Mouse (Mus musculus) T-helper 2 cell (primary cell): ENCODE measurements around the gene Zfp84.

Experiments used
- in situ Hi-C: fragments of 300-600 bp; cut with MboI, MseI; formaldehyde crosslinking; loops from one replicate; pipeline ENCODE4 v1.15.1; 2025; ENCODE audit warnings: high pct_unique_total_duplicates

The Zfp84 gene

GRCm38 (mm10) chr7:29815910-29816429 is 47.6 kb downstream of the Zfp84 start, which contains the start of gene Zfp790:
Gene Zfp790 (plus strand): TSS chr7:29816114.
- in situ Hi-C loops: no loop called here

GRCm38 (mm10) chr7:29818619-29819254 is 50.4 kb downstream of the Zfp84 start:
- in situ Hi-C loops: no loop called here

- in situ Hi-C loops: no loop called here
Measured at GRCm38 (mm10) chr7:29828001-29828400, 59.6 kb downstream of the Zfp84 start.
